Mouse (Mus musculus) effector memory CD4-positive, alpha-beta T cell, adult 7 months (primary cell): ENCODE results near the gene Prrc2c. TPM values are rescaled to one million over a fixed set of nuclear protein-coding genes. Genes with fewer than 3 reads are reported as not detected.

Experiments
- polyA plus RNA-seq: library from polyadenylated mRNA; unstranded; fragments of 100-300 nt; shearing (Covaris generic); gene quantifications from one replicate; pipeline ENCODE4 v1.2.1, GENCODE M21; 2017

The Prrc2c gene
- 208 TPM for polyA plus RNA-seq

GRCm38 (mm10) chr1:162740401-162740835, at the start of gene Prrc2c:
Gene Prrc2c, minus strand, starts transcription at chr1:162740556.

GRCm38 (mm10) chr1:162658119-162658518, 82.2 kb downstream of the Prrc2c start, which contains the start of gene Myocos:
Gene Myocos, minus strand, starts transcription at chr1:162658219.

GRCm38 (mm10) chr1:162639051-162639750, 101.2 kb downstream of the Prrc2c start, which contains the start of gene Myoc:
Gene Myoc, plus strand, starts transcription at chr1:162639155.

Other genes starting within 250 kb of the Prrc2c start
- 16.7 TPM for gene Mettl13, start 192.0 kb downstream of the Prrc2c start, polyA plus RNA-seq
- 93.7 TPM for gene Vamp4, start 170.0 kb downstream of the Prrc2c start, polyA plus RNA-seq
- gene Myoc, start 101.4 kb downstream of the Prrc2c start, polyA plus RNA-seq = not detected
- gene Myocos, start 82.3 kb downstream of the Prrc2c start, polyA plus RNA-seq = not detected
- not detected for gene Fmo4, start 73.4 kb upstream of the Prrc2c start, polyA plus RNA-seq
- gene Fmo1, start 126.1 kb upstream of the Prrc2c start, polyA plus RNA-seq = 0.39 TPM
- gene Fmo2, start 158.2 kb upstream of the Prrc2c start, polyA plus RNA-seq = not detected
- 0.22 TPM for gene Fmo6, start 197.0 kb upstream of the Prrc2c start, polyA plus RNA-seq
- not detected for gene Fmo3, start 244.0 kb upstream of the Prrc2c start, polyA plus RNA-seq